Mouse (Mus musculus) erythroblast, adult 5-6 weeks (primary cell): Measurements from ENCODE around the gene 2010111I01Rik. TPM values are rescaled to one million over a fixed set of nuclear protein-coding genes. Genes with fewer than 3 reads are reported as not detected.

ENCODE experiments used
- ATAC-seq: replicated peaks from 2 replicates; pipeline ENCODE4 v1.8.0; 2016; ENCODE audit warnings: moderate number of reproducible peaks, mild to moderate bottlenecking, moderate TSS enrichment, inconsistent platforms; ENCODE audit not compliant: poor library complexity, low FRiP score, severe bottlenecking
- total RNA-seq, 2 experiments: library from RNA; stranded (forward) in 1 of 2; stranded (reverse) in 1 of 2; fragments of 150-400 nt in 1 of 2; fragments of 200-764, 138-1000 nt in 1 of 2; gene quantifications; 2 replicates each; pipeline versions ENCODE4 v1.2.3 to v1.2.4; 2015 to 2017; ENCODE audit warnings: low replicate concordance in 2 of 2

Gene 2010111I01Rik
- total RNA-seq, 2 experiments from 2014 or later: 3.8 to 6.4 TPM

DNA sequence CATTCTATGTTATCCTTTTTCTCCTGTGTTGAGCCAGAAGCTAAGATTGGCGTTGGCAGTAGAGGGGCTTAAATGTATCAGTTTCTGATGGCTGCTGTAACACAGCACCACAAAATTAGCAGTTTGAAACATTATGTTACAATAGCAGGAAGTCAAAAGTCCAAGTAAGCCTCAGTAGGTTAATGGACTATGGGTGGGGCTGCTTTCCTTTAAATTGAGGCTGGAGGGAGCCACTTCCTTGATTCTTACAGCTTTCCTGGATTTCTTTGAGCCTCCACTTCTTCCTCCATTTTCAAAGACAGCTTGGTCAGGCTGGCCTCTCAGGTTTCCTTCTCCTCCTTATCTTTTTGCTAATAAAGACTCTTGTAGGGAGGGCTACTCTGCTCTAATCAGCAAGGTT is 304.1 kb downstream of the 2010111I01Rik start:
- no peak for ATAC-seq

DNA sequence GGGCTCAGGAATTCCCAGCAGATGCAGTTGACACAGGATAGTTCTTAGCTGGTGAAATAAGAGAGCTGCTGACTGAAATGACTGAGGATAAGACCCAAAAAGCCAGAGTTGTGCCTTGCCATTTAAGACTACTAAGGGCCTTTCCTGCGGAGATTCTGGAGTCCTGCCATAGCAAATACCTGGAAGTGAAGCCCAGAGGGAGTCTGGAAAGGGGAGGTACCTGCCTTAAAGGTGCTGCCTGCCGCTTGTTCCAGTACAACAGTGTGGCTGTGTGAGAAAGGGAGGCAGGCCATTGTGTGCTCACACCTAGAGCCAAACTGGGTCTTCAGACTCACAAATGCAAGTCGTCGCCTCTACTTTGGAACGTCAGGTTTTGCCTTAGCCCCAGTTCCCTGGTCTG is 305.5 kb downstream of the 2010111I01Rik start:
- no peak for ATAC-seq

DNA sequence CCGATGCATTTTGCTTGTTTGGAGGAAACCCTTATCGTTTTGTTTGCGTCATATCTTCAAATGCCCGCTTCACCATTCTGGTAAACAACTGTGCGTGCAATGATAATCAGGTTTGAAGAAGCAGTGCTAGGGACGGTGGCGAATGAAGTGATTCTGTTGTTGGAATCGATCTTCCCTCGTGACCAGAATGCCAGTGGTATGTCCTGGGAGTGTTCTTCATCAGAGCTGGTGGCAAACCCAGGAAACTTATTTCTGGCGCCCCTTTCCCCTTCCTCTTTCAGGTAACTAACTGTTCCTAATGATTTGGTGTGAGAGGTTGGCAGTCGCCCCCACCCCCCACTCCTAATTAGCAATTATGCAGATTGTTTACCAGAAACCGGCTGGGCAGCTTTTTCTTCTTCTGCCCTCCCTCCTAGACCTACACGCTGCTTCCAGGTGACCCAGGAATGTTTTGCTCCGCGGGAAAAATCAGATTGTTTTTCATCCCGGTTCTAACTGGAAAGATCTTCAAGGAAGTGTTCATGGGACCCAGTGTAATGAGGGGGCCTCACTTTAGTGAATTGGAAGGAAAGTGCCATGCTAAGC is 307.4 kb downstream of the 2010111I01Rik start:
- ATAC-seq: no peak

DNA sequence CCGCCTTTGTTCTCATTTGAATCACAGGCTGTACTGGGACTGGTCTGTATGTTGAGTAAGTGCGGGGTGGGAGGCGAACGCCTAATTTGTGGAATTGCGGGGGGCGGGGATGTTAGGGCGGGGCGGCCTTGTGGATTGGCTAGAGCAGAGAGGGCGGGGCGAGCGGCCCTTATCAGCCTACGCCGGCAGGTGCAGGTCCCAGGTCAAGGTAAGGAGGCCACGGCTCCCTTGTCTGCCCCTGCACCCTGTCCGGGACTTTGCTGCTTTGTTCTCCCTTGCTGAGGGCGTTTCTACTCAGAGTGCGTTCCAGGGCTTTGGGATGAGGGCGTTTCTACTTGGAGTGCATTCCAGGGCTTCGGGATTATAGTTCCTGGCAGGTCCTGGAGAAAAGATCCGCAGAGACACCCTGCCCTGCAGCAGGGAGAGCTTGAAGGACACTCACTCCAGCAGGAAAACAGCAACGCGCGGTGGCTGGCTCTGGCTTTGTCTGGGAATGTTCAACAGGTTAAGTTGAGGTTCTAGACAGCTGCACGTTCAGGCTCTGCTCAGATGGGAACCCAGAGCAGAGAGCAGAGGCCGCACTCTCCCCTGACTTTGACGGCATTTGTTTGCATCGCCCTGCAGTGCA is 308.0 kb downstream of the 2010111I01Rik start:
- ATAC-seq: no peak

DNA sequence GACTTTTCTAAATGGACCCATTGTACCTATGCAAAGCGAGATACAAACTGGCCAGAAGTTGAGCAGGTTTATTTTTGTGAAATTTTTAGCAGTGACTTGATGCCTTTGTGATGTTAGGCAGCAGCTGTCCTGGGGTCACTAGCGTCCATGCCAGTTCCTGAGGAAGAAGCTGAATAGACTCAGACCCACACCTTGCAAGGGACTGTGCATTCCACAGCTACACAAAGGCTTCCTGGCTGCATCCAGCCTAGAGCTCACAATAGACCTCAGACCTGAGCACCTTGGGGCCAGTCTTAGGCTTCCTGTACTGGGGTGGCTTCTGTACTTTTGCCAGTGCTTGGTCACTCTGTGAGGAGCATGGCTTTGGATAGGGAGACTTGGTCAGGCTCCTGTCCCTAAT is 309.2 kb downstream of the 2010111I01Rik start:
- no peak for ATAC-seq

DNA sequence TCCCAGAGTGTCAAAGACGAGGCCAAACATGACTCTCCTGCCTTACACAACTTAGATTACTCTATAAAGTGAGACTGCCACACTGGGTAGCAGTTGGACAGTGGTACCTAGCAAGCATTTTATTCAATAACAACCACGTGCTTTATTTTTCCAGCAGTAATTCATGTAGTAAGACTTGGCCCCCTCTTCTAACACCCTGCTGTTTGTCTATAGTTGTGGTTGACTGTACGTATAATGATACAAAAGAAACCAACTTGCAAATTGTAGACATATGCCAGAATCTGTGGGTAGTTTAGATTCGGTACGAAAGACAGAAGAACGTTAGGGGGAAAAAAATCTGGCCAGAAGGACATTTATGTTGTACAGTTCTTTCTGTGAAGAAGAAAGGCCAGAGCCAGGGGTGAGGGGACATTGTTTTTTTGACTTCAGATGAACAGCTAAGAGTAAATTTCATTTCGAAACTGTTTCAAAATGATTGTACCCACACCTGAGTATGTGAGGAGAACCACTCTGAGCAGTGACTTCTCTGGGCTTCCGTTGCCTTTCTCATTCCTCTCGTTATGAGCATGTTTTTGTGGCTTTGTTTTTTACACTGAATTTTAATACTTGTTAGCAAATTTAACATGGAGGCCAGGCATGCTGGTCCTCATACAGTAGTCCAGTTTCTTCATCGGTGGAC is 309.9 kb downstream of the 2010111I01Rik start:
- no peak for ATAC-seq

DNA sequence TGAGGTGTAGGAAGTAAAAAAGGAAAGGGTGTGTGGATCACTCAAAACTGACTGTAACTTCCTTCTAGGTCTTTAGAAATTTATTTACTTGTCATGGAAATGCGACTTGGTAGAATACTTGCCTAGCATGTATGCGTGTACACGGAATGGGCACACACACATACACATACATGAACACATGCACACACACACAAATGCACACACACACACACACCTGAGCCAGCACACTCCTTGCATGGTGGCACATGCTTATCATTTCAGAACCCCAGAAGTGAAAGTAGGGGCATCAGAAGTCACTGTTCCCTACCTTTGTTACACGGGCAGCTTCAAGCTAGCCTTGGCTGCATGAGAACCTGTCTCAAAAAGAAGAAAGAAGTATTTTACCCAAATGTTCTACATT is 311.7 kb downstream of the 2010111I01Rik start:
- ATAC-seq: no peak

DNA sequence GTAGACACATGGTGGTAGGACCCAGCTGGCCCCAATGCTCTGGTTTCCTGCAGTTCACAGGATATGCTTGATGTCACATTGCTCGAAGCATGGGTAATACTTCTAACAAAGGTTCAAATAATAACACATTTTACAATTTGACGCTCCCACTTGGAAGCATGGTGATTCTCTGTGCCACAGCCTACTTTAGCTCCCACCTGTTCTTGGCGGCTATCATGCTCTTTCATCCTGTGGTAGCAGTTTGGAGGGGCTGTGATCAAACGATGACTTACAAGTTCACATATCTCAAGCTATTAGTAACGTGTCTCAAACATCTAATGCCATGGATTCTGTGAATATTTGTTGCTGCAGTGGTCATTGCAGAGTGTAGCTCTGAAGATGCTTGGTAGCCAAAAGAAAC is 312.6 kb downstream of the 2010111I01Rik start:
- no peak for ATAC-seq

DNA sequence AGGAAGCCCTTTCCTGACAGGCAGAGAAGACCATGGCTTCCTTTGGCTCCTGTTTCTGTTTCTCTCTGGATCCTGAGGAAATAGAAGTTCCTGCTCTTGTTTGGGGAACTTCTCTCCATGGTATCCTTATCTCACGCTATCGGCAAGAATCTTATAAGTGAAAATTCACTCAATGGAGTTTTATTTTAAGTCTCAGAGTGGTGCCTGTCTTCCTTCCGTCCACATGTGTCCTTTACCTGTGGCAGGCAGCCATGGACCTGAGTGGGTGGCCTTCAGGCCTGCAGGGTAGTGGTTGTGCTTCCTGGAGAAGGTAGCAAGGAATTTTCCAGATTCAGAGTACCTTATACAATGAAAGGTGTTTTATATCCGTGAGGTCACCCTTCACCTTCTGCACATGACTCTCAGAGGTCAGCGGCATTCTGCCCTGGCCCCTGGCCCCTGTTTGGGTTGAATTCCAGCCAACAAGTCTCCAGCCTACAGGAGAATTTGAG is 313.5 kb downstream of the 2010111I01Rik start:
- ATAC-seq: no peak

DNA sequence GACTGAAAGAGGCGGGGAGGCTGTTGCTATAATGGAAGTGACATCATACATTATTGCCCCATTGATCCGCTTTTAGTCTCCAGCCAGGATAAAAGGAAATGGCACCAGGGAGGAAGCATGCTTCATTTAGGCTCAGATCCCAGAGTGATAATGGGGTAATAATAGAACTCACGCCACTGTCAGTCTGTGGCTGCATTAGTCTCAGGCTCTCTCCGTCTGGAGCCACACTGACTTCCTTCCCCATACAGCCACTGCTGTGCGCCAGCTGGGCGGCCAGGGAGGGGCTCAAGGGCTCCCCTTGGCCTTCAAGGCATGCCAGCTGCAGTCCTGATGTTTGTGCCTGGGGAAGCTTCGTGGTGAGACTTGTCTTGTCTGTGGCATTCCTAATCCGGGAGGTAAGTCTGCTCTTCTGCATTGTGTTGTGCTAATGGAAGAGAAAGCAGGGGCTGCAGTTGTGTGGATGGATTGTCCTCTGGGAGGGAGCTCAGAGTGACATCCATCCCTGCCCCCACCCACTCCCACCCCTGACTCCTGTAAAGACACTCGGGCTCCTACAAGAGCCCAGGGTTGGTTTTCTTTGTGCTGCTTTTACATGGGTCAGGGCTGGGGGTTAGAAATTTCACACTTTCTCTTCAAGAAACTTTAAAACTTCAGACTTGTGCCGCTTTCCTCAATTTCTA is 314.2 kb downstream of the 2010111I01Rik start:
- no peak for ATAC-seq

DNA sequence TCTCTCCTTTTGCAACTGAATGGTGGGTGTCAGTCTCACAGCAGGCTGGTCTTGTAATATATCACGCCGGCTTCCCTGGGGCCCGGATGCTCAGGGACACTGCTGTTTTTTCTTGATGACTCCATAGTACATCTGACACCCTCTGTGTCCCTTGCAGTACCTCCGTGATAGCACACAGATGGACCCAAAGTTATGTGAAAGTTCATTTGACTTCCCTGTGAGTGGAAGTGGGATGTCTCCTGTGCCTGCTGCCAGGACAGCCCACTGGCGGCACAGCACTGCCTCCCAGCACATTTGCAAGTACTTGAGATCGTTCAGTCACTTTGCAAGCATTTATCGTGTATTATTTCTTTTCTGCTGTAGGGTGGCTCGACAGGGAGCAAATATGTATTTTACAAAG is 315.1 kb downstream of the 2010111I01Rik start:
- no peak for ATAC-seq

DNA sequence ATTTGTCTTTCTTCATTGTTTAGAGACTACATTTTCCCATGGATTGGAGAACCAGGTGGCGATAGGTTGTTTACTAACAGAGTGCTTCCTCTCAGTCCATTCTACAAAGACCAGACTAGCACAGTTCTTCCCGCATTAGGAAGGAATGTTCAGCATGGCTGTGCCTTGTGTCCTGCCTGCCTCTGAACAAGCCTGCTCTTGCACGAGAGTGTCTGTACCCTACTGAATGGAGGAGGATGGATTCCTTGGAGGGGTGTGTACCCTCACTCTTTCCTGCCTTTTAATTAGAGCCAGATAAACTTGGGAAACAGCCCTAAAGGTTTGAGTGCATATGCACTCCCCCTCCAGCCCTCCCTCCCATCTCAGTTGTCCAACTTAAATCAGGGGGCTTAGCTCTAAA is 315.7 kb downstream of the 2010111I01Rik start:
- no peak for ATAC-seq

DNA sequence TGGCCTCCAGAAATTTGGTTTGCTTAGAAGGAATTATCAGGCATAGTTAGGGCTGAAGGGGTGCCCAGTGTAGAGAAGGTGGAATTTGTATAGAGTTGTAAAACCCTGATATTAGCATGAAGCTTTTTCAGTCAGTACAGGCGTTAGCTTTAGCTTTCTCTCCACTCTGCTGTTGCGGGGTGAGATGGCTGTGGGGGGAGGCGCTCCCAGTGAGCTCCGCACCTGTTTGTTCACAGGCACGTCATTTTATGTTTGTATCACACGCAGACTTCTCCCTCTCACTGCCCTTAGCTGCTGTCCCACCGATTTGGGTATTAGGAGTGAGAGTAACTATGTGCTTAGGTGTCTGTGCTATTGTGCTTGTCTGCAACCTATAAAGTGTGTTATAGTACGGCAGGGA is 316.5 kb downstream of the 2010111I01Rik start:
- no peak for ATAC-seq

DNA sequence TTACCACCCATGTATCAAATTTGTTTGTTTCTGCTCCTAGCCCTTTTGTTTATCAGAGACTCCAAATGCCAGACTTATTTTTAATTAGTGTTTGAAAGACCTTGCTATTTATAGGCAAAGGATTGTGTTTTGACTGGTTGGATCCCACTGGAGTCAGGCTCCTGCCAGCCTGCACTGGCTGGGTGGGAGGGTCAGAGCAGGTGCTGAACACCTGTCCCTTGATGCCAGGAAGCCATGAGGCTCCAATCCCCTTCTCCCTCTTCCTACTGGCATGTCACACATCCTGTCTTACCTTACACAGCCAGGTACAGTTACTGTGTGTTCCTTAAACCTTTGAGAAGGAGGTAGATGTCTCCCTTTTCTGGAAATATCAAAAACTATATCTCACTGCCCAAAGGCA is 318.5 kb downstream of the 2010111I01Rik start:
- no peak for ATAC-seq

DNA sequence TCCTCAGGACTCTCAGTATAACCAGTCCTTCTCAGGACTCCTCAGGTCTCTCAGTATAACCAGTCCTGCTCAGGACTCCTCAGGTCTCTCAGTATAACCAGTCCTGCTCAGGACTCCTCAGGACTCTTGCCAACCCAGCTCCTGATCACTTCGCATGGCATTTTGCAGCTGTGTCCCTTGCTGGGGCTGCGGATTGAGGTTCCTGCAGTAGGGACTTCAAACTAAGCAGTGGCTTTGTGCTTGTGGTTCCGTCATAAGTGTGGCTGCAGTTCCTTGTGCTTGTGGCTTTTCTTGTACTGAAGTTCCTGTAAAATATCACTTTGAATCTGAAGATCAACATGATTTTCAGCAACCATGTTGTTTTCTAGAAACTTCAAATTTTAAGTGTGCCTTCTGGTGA is 320.1 kb downstream of the 2010111I01Rik start:
- ATAC-seq: no peak

DNA sequence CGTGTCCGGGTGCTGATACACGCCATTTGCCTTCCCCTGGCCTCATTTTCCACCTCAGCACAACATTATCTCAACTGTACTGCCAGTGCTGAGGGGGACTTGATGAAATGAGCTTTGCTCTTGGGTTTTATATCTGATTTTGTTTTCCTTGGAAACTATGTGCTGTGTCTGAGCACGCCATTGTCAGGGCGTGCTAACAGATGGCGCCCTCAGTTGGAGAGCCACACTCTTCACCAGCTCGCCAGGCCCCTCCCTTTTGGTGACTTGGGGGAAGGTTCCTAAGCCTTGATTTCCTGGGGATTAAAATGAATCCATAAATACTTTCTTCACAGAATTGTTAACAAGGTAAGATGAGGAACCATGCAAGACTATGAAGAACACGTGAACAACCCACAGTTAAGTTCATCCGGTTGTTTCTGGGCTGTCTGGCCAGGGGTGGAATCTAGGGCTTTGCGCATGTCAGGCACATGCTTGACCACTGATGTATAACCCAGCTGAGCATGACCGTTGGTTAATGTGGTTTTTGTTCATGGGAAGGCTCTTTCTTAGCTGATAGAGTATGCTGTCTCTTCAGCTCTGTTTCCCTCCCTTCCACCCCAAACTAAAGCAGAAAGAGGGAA is 321.9 kb downstream of the 2010111I01Rik start:
- ATAC-seq: no peak

DNA sequence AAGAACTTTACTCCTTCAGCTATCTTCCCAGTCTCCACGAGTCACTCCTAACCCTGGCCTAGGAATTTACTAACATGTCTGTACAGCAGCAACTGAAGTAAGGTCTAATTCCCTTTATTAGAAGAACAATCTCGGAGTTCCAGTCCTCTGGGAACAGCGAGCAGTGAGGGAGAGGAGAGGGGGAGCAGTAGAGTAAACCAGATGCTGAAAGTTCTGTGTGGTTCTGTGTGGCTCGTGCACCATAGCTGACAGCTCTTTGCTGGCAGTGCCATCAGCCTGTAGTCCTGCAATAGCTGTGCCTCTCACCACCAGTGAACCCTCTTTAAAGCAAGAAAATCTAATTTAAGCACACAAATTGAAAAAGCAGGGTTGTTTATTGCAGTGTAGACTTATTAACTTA is 324.5 kb downstream of the 2010111I01Rik start:
- no peak for ATAC-seq

DNA sequence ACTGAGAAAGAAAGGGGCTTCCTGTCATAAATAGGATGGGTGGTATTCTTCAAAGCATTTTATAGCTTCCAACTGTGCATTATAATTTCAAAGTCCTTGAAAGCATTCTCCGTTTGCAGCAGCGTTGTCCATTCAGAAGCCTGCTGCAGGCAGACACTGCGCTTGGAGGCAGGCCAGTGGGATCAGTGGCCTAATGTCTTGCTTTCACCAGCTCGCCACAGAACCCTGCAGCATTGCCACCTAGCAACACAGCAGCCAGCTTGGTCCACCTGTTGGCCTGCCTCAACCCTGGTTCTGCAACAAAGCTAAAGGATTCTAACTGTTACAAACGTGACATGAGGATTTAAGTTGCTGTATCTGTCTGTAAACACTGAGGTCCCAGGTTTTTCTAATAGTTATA is 325.0 kb downstream of the 2010111I01Rik start:
- no peak for ATAC-seq

DNA sequence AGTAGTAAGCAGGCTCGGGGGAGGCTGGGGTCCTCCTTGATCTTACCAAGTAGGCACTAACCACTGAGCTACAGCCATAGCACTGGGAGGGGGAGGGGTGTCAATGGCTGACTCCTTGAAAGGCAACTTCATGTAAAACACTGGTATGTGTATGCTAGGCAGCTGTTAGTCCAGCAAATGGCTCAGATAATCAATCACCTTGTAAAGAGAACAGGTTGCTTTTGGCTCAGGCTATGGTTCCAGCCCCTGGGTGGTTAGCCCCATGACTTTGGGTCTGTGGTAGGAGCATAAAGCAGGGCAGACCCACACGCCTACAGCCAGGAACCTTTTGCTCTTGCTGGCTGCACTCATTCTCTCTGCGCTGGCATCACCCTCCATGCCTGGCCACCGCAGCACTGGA is 325.4 kb downstream of the 2010111I01Rik start:
- ATAC-seq: no peak

DNA sequence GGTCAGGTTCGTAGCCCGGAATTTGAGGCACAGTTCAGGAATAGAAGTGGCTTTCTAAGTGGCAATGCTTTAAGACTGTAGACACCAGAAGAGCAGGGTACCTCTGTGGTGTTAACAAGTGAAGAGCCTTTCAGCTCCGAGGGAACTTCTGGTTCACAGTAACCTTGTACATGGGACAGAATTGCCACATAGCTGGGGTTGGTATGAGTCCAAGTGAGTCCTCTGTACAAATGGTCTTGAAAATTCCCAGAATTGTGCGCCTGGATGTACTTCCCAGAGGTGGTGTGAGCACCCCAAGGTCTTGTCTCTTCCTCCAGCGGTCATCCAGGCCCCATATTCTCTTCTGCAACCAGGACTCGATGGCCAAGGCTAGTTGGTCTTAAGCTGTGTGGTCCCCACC is 326.3 kb downstream of the 2010111I01Rik start:
- no peak for ATAC-seq
